Mouse (Mus musculus) liver, embryonic 13.5 days (tissue): Measurements from ENCODE around the gene Aspm. TPM values are rescaled to one million over a fixed set of nuclear protein-coding genes. Genes with fewer than 3 reads are reported as not detected.
"Not testable (repeated sequence)": the region's sequence is repeated elsewhere in the genome, so short reads cannot be mapped to it uniquely, and the experiment has no call there.

Source experiments
- ATAC-seq: fragments of 200-750 bp; cut with Nextera tagmentation; 2 replicates; pipeline ENCODE4 v1.8.0; 2017; ENCODE audit warnings: low read depth, mild to moderate bottlenecking, moderate number of reproducible peaks, moderate library complexity
- DNase-seq: peaks from one replicate; pipeline ENCODE4 v3.0.0; 2022
- H3K27ac ChIP-seq: fragments of 300-500 bp; sonication (generic); 2 replicates; pipeline ENCODE4 v1.5.1; 2015; ENCODE audit warnings: moderate library complexity, mild to moderate bottlenecking, inconsistent platforms
- H3K27me3 ChIP-seq: fragments of 300-500 bp; sonication (generic); 2 replicates; pipeline ENCODE4 v1.6.1; 2015; ENCODE audit warnings: mild to moderate bottlenecking, inconsistent platforms
- H3K36me3 ChIP-seq: fragments of 300-500 bp; sonication (generic); 2 replicates; pipeline ENCODE4 v1.6.1; 2015; ENCODE audit warnings: mild to moderate bottlenecking, inconsistent platforms
- H3K4me1 ChIP-seq: fragments of 300-500 bp; sonication (generic); replicated peaks from 2 replicates; pipeline ENCODE4 v1.6.1; 2015; ENCODE audit warnings: inconsistent platforms
- H3K4me2 ChIP-seq: fragments of 300-500 bp; sonication (generic); 2 replicates; pipeline ENCODE4 v1.6.1; 2015; ENCODE audit warnings: inconsistent platforms, mild to moderate bottlenecking, moderate library complexity
- H3K4me3 ChIP-seq: fragments of 300-500 bp; sonication (generic); replicated peaks from 2 replicates; pipeline ENCODE4 v1.5.1; 2015; ENCODE audit warnings: mild to moderate bottlenecking, inconsistent platforms
- H3K9ac ChIP-seq: fragments of 300-500 bp; sonication (generic); 2 replicates; pipeline ENCODE4 v1.6.1; 2015; ENCODE audit warnings: mild to moderate bottlenecking, inconsistent platforms
- H3K9me3 ChIP-seq: fragments of 300-500 bp; sonication (generic); replicated peaks from 2 replicates; pipeline ENCODE4 v1.6.1; 2016; ENCODE audit warnings: inconsistent platforms
- WGBS: fragments of 180-500 bp; shearing (Covaris S2); methylation state at CpG from one replicate; pipeline ENCODE4 v1.1.7; 2015; ENCODE audit not compliant: insufficient replicate concordance; 5-methylcytosine and 5-hydroxymethylcytosine counted together
- polyA plus RNA-seq: library from polyadenylated mRNA; unstranded; fragments of >200 nt; fragmentation: Nextera tagmentation; extraction: Ambion mirVana; gene quantifications from 2 replicates; pipeline ENCODE4 v1.2.1, GENCODE M21; 2015

Gene Aspm
- 8.9 and 11.5 TPM in 2 replicates for polyA plus RNA-seq

DNA sequence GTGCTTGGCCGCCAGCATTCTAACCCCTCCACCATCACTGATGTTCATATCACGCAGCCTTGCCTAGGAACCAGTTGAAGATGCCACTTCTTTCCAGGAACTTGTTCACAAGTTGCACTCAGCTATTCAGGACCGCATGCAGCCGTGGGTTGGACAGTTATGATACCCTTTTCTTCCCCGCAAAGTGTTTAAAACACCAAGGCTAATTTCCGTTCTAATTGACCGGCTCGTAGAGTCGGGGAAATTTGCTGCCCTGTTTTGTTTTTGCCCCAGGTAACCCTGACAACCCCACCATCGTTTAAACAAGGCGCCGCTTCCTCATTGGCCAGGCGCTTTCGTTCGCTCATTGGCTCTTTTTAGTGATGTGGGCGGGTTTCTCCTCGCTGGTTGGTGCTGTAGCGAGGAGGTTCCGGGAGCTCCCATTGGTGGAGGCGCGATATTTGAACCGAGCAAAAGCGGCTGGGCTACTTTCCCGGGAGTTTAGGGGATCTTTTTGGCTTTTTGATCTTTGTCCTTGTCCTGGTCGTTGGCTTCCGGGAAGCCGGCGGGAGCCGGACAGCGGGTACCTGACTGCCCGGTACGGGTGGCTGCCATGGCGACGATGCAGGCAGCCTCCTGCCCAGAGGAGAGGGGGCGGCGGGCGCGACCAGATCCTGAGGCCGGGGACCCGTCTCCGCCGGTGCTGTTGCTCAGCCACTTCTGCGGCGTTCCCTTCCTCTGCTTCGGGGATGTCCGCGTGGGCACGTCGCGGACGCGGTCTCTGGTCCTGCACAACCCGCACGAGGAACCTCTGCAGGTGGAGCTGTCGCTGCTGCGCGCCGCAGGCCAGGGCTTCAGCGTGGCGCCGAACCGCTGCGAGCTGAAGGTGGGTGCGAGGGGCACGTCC is at the start of gene Aspm:
TSS of gene Aspm (plus strand) at position 433 of the 886 bp plus-strand sequence.
- Histone ChIP-seq H3K9ac (peak within 1 kb of the TSS; percentile 93), H3K9me3 (no peaks in the 10 kb centered on the region), H3K27me3 (no peaks in the 10 kb centered on the region), H3K36me3 (peaks cover 26% of the 10 kb centered on the region), H3K4me2 (peak within 1 kb of the TSS; percentile 84), H3K27ac (peak within 1 kb of the TSS; percentile 89), H3K4me3 (peak within 1 kb of the TSS; percentile 94), H3K4me1 (peaks cover 30% of the 10 kb centered on the region)
- WGBS: under 1% methylated on average over 65 of the region's 65 CpGs
- ATAC-seq: peak; percentile 96
- DNase-seq: peak; percentile 91

DNA sequence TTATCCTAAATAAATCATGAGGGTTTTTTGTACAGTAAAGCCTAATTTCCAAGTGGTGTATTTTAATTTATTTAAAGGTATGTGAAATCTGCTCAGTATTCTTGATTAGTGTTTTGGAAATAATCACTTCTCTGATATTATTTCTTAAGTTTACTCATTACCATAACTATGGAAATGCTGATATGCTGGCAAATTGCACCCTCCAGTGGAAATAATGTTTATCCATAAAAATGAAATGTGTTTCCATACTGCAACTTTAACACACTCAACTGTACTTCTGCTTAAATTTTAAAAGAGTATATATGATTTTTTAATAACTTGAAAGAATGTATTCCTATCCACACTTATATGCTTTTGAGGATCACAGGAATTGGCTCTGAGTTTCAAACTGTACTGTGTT is 48.8 kb upstream of the Aspm start:
- no peaks in the 10 kb centered on the region for H3K27me3 ChIP-seq
- H3K4me1 ChIP-seq: no peaks in the 10 kb centered on the region
- H3K4me3 ChIP-seq: no peak overlapping the region
- ATAC-seq (no peak), DNase-seq (no peak)
- H3K9ac ChIP-seq: no peak overlapping the region
- H3K27ac ChIP-seq: no peak overlapping the region
- no peak overlapping the region for H3K4me2 ChIP-seq
- H3K9me3 ChIP-seq: no peaks in the 10 kb centered on the region
- no peaks in the 10 kb centered on the region for H3K36me3 ChIP-seq

DNA sequence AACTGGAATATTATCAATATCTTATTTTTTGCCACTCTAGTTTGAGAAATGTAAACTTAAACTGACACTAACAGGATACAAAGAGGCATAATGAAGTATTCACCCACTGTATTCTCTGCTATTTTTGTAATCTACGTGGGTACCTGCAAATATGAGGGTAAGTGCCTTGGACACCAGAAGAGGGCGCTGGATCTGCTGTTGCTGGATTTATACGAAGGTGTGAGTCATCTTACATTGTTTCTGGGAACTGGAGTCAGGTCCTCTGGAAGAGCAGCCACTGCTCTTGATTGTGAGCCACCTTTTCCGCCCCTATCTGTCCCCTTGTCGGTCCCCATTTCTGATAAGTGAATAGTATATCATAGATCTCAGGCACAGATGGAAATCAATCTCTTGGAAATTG is 46.9 kb upstream of the Aspm start:
- no peak for ATAC-seq

DNA sequence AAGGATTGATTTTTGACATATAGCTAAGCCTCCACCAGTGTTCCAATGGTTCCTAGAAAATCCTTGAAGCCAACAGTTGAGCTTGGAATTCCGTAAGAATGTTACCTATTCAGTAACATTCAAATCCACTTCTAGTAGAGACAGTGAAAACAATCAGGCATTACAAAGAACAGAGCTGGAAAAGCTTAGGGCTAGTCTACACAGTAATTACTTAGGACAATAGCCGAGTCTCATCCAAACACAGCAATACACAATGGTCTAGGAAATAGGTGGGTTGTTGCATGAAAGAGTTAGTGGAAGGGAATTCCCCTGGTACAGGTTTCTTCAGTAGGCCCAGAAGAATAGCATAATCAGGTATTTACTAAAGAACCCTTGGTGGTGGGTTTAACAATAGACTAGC is 42.2 kb upstream of the Aspm start:
- WGBS: 72% methylated on average over 2 of the region's 2 CpGs
- not testable (repeated sequence) for H3K27ac ChIP-seq, H3K4me2 ChIP-seq, H3K9me3 ChIP-seq, DNase-seq, H3K4me3 ChIP-seq, H3K27me3 ChIP-seq, H3K36me3 ChIP-seq, ATAC-seq, H3K4me1 ChIP-seq, H3K9ac ChIP-seq

More for the DNA sequence above, 46.9 kb upstream of the Aspm start:
- Histone ChIP-seq H3K4me3 (no peak overlapping the region), H3K9me3 (no peaks in the 10 kb centered on the region), H3K36me3 (no peaks in the 10 kb centered on the region), H3K9ac (no peak overlapping the region), H3K4me2 (no peak overlapping the region), H3K27ac (no peak overlapping the region), H3K4me1 (no peaks in the 10 kb centered on the region), H3K27me3 (no peaks in the 10 kb centered on the region)
- 51% methylated on average over 5 of the region's 5 CpGs for WGBS
- DNase-seq: no peak

DNA sequence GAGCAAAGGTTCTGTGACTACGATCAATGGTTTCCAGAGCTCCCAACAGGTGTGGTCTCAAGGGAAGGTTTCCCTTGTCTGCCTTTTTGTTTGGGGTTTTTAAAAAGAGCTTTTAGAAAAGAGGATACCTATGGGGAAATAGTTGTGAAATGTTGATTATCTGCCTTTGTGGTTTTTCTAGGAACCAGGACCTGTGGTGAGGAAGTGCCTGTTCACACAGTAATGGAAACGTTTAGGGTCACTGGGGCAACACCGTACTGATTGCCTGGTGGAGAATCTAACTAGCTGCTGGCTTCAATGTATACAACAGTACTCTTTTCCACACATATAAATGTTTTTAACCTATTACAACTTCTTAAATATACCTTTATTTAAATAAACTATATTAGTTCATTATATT is 41.1 kb upstream of the Aspm start:
- H3K4me2 ChIP-seq: no peak overlapping the region

DNA sequence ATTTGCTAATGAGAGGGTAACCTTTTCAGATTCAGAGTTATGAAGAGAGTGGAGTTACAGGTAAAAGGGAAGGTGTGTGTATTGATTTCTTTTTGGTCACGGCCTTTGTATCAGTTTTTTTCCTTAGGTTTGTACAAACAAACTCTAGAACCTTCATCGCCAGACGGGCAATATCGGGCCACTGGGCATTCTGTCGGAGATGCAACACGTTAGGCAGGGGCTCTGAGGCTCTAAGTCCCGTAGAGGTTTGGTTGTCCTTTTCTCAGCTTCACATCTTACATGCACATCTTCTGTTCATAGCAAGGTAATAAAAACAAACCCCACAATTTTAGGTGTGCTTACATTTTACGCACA is 33.1 kb upstream of the Aspm start:
- 4% methylated on average over 8 of the region's 8 CpGs for WGBS
- no peaks in the 10 kb centered on the region for H3K27me3 ChIP-seq

More for the DNA sequence above, 41.1 kb upstream of the Aspm start:
- DNase-seq (no peak), ATAC-seq (no peak)
- no peak overlapping the region for H3K4me3 ChIP-seq
- 24% methylated on average over 3 of the region's 3 CpGs for WGBS
- no peaks in the 10 kb centered on the region for H3K36me3 ChIP-seq
- no peaks in the 10 kb centered on the region for H3K27me3 ChIP-seq
- H3K9me3 ChIP-seq: no peaks in the 10 kb centered on the region
- no peak overlapping the region for H3K27ac ChIP-seq
- no peaks in the 10 kb centered on the region for H3K4me1 ChIP-seq
- H3K9ac ChIP-seq: no peak overlapping the region

DNA sequence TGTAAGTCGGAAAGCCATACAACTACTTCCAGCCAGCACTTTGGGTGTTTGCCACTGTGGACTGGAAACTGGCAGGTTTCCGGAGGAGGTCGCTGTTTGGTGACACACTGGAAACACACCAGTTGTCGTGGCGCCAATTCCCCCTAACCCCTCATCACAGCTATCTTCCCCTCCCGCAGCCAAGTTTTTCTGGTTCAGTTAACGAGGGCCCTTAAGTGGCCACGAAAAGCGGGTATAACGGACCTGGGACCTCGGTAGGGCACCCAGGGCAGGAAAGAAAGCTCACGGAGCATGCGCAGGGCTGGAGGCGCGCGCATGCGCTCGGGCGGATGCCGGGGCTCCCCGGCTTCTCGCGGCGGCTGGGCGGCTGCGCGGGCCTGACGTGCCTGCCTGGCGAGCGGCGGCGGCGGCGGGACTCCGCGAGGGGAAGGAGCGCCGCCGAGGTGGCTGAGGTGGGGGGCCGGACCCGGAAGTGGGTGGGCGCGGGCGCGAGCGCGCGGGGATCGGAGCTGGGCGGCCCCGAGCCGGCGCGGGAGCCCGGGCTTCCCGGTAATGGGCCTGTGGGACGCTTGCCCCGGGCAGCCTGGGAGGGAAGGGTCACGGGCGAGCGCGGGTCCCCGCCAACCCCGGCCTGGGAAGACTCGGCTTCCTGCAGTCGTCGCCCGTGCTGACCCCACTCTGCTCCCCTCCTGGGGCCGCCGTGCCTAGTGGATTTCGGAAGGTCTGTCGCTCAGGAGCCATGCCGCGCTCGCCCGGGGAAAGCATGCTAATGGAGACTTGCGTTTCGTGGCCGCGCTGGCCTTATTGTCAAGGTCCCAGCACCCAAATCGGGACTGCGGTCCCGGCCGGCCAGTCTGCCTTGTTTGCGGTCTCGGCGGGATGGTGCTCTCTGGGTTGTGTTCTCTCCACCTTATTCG is 32.4 kb upstream of the Aspm start, which contains the start of gene Zbtb41:
TSS of gene Zbtb41 (plus strand) at position 414 of the 917 bp plus-strand sequence.
- Histone ChIP-seq H3K4me2 (peak within 1 kb of the TSS; percentile 89), H3K9me3 (no peaks in the 10 kb centered on the region), H3K27me3 (no peaks in the 10 kb centered on the region), H3K4me1 (peaks cover 42% of the 10 kb centered on the region), H3K4me3 (peak within 1 kb of the TSS; percentile 89), H3K36me3 (peaks cover 4% of the 10 kb centered on the region; the same call in 1 of the 2 replicates), H3K9ac (peak within 1 kb of the TSS; percentile 95), H3K27ac (peak within 1 kb of the TSS; percentile 84)
- peak; percentile 83 for DNase-seq
- peak; percentile 96 for ATAC-seq
- under 1% methylated on average over 81 of the region's 88 CpGs for WGBS

More for the DNA sequence above, 33.1 kb upstream of the Aspm start:
- Histone ChIP-seq H3K4me3 (peak overlapping the region; percentile 89), H3K36me3 (peaks cover 4% of the 10 kb centered on the region; the same call in 1 of the 2 replicates), H3K27ac (peak overlapping the region; percentile 84), H3K9me3 (no peaks in the 10 kb centered on the region), H3K4me2 (peak overlapping the region; percentile 89), H3K9ac (peak overlapping the region; percentile 95), H3K4me1 (peaks cover 39% of the 10 kb centered on the region)
- DNase-seq (no peak), ATAC-seq (peak; percentile 29)

DNA sequence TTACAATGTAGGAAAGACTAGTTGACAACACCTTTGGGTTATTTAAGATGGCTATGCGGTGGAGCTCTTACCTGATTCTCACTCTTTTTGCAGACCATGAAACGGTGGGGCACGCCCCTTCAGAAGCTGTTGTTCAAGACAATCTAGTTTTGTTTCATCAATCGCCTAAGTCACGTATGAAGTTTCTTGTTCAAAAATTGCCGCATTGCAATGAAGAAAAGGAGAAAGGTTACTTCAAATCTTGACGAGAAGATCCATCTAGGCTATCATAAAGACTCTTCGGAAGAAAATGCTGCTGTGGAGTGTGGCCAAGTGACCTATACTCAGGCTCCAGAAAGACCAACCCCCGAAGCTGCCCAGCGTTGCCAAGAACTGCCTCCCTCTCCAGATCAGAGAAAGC is 31.6 kb upstream of the Aspm start:
- Histone ChIP-seq H3K27me3 (no peaks in the 10 kb centered on the region), H3K27ac (peak overlapping the region; percentile 84; the same call in 1 of the 2 replicates), H3K9me3 (no peaks in the 10 kb centered on the region), H3K9ac (peak overlapping the region; percentile 95), H3K4me2 (peak overlapping the region; percentile 89), H3K4me1 (peaks cover 42% of the 10 kb centered on the region), H3K36me3 (peaks cover 4% of the 10 kb centered on the region; the same call in 1 of the 2 replicates), H3K4me3 (peak overlapping the region; percentile 89)
- DNase-seq (no peak), ATAC-seq (no peak)
- WGBS: 25% methylated on average over 10 of the region's 10 CpGs

DNA sequence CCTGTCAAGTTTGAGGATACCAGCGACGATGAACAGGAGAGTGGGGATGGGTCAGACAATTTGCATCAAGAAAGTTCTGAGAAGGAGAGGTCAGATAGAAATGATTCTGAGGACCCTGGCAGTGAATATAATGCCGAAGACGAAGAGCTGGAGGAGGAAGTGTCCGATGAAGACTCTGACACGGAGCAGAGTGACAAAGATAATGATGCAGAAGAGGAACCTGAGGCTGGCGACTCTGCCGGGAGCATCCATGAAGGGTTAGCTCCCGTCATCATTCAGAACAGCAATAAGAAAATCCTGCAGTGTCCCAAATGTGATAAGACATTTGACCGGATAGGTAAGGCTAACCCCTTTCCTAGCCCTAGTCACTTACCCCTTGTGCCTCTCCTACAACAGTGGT is 30.6 kb upstream of the Aspm start:
- 24% methylated on average over 10 of the region's 10 CpGs for WGBS

DNA sequence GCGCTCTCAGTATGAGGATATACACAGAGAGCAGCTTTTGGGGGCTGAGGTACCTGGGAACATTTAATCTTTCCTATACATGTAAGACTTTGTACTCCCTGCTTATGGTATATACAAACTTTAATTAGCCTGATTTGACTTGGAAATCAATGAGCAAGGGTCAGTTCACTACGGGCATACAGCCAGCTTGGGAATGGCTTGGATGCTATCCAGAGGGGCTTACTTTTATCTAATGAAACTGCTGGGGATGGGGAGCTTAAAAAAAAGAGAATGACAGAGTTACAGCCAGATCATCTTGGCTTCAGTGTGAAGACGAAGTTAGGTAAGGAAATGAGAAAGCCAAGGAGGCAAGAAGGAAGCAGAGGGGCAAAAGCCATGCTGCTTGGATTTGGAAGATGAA is 29.6 kb upstream of the Aspm start:
- no peak overlapping the region for H3K27ac ChIP-seq
- H3K4me2 ChIP-seq: peak overlapping the region; percentile 52
- peaks cover 42% of the 10 kb centered on the region for H3K4me1 ChIP-seq
- DNase-seq (no peak), ATAC-seq (no peak)
- H3K9ac ChIP-seq: peak overlapping the region; percentile 49; the same call in 1 of the 2 replicates
- H3K9me3 ChIP-seq: no peaks in the 10 kb centered on the region
- H3K27me3 ChIP-seq: no peaks in the 10 kb centered on the region
- H3K36me3 ChIP-seq: peaks cover 14% of the 10 kb centered on the region
- peak overlapping the region; percentile 32 for H3K4me3 ChIP-seq
- WGBS: 66% methylated on average over 3 of the region's 3 CpGs

More for the DNA sequence above, 30.6 kb upstream of the Aspm start:
- Histone ChIP-seq H3K9me3 (no peaks in the 10 kb centered on the region), H3K27ac (no peak overlapping the region), H3K4me3 (peak overlapping the region; percentile 89), H3K36me3 (peaks cover 5% of the 10 kb centered on the region), H3K27me3 (no peaks in the 10 kb centered on the region), H3K4me1 (peaks cover 42% of the 10 kb centered on the region), H3K9ac (peak overlapping the region; percentile 95), H3K4me2 (peak overlapping the region; percentile 89)
- no peak for ATAC-seq
- DNase-seq: no peak

DNA sequence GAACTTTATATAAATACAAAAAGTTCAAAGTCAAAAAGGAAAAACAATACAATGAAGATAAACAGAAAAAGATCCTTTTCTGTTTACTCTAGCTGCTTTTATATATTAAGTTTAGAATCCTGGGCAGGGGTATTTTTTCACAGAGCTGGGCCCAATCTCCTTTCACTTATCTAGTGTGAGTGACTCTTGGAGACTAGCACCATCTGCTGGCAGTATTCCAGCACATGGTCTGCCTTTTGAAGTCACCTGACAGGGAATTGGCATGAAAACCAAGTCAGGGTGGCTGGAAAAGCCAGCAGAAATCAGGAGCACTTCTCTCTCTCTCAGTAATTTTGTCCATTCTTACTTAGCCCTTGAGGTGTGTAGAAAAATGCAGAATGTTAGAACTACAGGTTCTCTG is 16.2 kb upstream of the Aspm start:
- Histone ChIP-seq H3K27me3 (no peaks in the 10 kb centered on the region), H3K9ac (no peak overlapping the region), H3K27ac (no peak overlapping the region), H3K4me1 (no peaks in the 10 kb centered on the region), H3K36me3 (peaks cover 34% of the 10 kb centered on the region), H3K9me3 (no peaks in the 10 kb centered on the region), H3K4me3 (no peak overlapping the region), H3K4me2 (no peak overlapping the region)
- no peak for DNase-seq
- ATAC-seq: no peak
